ENCODE assay signal across 18 mouse cellular contexts in genomic region chr15:10868115-10868514, GRCm38 (mm10).
DNase-seq lines count a peak whose midpoint lies in the region; ATAC-seq and TF ChIP-seq lines count a peak whose summit lies in the region.
"Had no signal": no experiment of that assay in that cellular context is flagged by ENCODE, and none has a peak within 500 bp of the region (broad histone marks: within the 10 kb centered on the region; RNA-seq: fewer than 3 reads in every experiment).

No protein-coding gene starts in this region.

- no peak overlapping the region for H3K4me2 ChIP-seq in intestine, embryonic 15.5 days (replicated peaks)
- H3K4me2 ChIP-seq in intestine, postnatal 0 days (replicated peaks; ENCODE audit: low read depth) = no peak overlapping the region
- H3K4me2 ChIP-seq in stomach, embryonic 15.5 days = no peak overlapping the region
- H3K4me2 ChIP-seq in stomach, postnatal 0 days (replicated peaks; ENCODE audit: low read depth) = no peak overlapping the region
- no peak overlapping the region for H3K4me2 ChIP-seq in intestine, embryonic 16.5 days (ENCODE audit: low read depth, low read length)
- H3K4me2 ChIP-seq: hindbrain, embryonic 13.5 days; liver, embryonic 15.5 days; midbrain, embryonic 15.5 days had no signal

- no peaks in the 10 kb centered on the region for H3K36me3 ChIP-seq in intestine, embryonic 15.5 days
- H3K36me3 ChIP-seq in intestine, postnatal 0 days (ENCODE audit: control insufficient read depth, insufficient read depth) = no peaks in the 10 kb centered on the region
- H3K36me3 ChIP-seq in stomach, embryonic 15.5 days = no peaks in the 10 kb centered on the region
- no peaks in the 10 kb centered on the region for H3K36me3 ChIP-seq in stomach, postnatal 0 days (ENCODE audit: control insufficient read depth, insufficient read depth, low read length)
- H3K36me3 ChIP-seq in intestine, embryonic 16.5 days (ENCODE audit: control insufficient read depth, insufficient read depth, low read length) = no peaks in the 10 kb centered on the region
- no peaks in the 10 kb centered on the region for H3K36me3 ChIP-seq in kidney, adult 2 months (ENCODE audit: control insufficient read depth, insufficient read depth, low read length)
- H3K36me3 ChIP-seq: heart, embryonic 10.5 days; hindbrain, embryonic 13.5 days; liver, embryonic 15.5 days; midbrain, embryonic 15.5 days had no signal

- TF ChIP-seq CTCF in intestine, postnatal 0 days (IDR thresholded peaks at IDR 0.05; ENCODE audit: low read depth) = no peak
- TF ChIP-seq CTCF in stomach, postnatal 0 days (IDR thresholded peaks at IDR 0.05; ENCODE audit: low read depth) = no peak
- no peak for TF ChIP-seq CTCF in kidney, adult 2 months (conservative IDR thresholded peaks at IDR 0.05; ENCODE audit: insufficient read depth, insufficient read length, low read depth, low read length)

- no peak for TF ChIP-seq POLR2A in kidney, adult 2 months (IDR thresholded peaks at IDR 0.05; ENCODE audit: low read depth, low read length)

- H3K9ac ChIP-seq in intestine, embryonic 15.5 days = no peak overlapping the region
- no peak overlapping the region for H3K9ac ChIP-seq in intestine, postnatal 0 days (ENCODE audit: low read depth, low read length)
- no peak overlapping the region for H3K9ac ChIP-seq in stomach, embryonic 15.5 days
- no peak overlapping the region for H3K9ac ChIP-seq in stomach, postnatal 0 days (ENCODE audit: low read length)
- H3K9ac ChIP-seq in intestine, embryonic 16.5 days (ENCODE audit: low read depth, low read length) = no peak overlapping the region
- H3K9ac ChIP-seq: hindbrain, embryonic 13.5 days; liver, embryonic 15.5 days; midbrain, embryonic 15.5 days had no signal

- no peak for DNase-seq in stomach, postnatal 0 days (ENCODE audit: low spot score)
- DNase-seq in kidney, adult 2 months = no peak
- DNase-seq in heart, adult 9 months (ENCODE audit: low spot score in 2 of 2) = no peak
- DNase-seq: cerebellum, adult 2 months; gastrocnemius, postnatal 36 days; layer of hippocampus, adult 9-11 months; thymus, postnatal 25 days had no signal

- peak; percentile 2; the same call in 1 of the 2 replicates for ATAC-seq in intestine, embryonic 15.5 days
- no peak for ATAC-seq in intestine, postnatal 0 days
- 0 out of 2 replicates have a peak, but pooled peaks have one; percentile 14 for ATAC-seq in stomach, embryonic 15.5 days (ENCODE audit: insufficient read depth, low FRiP score, low read depth)
- no peak for ATAC-seq in stomach, postnatal 0 days (ENCODE audit: low FRiP score, low TSS enrichment)
- peak; percentile 6; the same call in 1 of the 2 replicates for ATAC-seq in intestine, embryonic 16.5 days
- ATAC-seq: lung, postnatal 0 days had no signal

- H3K27me3 ChIP-seq in intestine, embryonic 15.5 days (replicated peaks) = no peaks in the 10 kb centered on the region
- H3K27me3 ChIP-seq in intestine, postnatal 0 days (replicated peaks; ENCODE audit: control insufficient read depth, insufficient read depth, low read length) = no peaks in the 10 kb centered on the region
- no peaks in the 10 kb centered on the region for H3K27me3 ChIP-seq in stomach, embryonic 15.5 days (replicated peaks)
- no peaks in the 10 kb centered on the region for H3K27me3 ChIP-seq in stomach, postnatal 0 days (ENCODE audit: control insufficient read depth, insufficient read depth, low read length)
- H3K27me3 ChIP-seq in intestine, embryonic 16.5 days (replicated peaks; ENCODE audit: control insufficient read depth, insufficient read depth, low read length) = no peaks in the 10 kb centered on the region
- no peaks in the 10 kb centered on the region for H3K27me3 ChIP-seq in kidney, adult 2 months (replicated peaks; ENCODE audit: control insufficient read depth, insufficient read depth, low read length)
- H3K27me3 ChIP-seq: hindbrain, embryonic 13.5 days; liver, embryonic 15.5 days; midbrain, embryonic 15.5 days had no signal

- H3K27ac ChIP-seq in intestine, embryonic 15.5 days = no peak overlapping the region
- H3K27ac ChIP-seq in intestine, postnatal 0 days (ENCODE audit: low read depth, low read length) = no peak overlapping the region
- no peak overlapping the region for H3K27ac ChIP-seq in stomach, embryonic 15.5 days
- no peak overlapping the region; the same call in 1 of the 2 replicates for H3K27ac ChIP-seq in stomach, postnatal 0 days (replicated peaks)
- no peak overlapping the region for H3K27ac ChIP-seq in intestine, embryonic 16.5 days (ENCODE audit: low read length)
- H3K27ac ChIP-seq in kidney, adult 2 months (ENCODE audit: insufficient read depth, low read depth, low read length) = no peak overlapping the region
- H3K27ac ChIP-seq: heart, embryonic 10.5 days; hindbrain, embryonic 13.5 days; liver, embryonic 15.5 days; midbrain, embryonic 15.5 days had no signal

- 81% methylated on average over 7 of the region's 7 CpGs for WGBS in intestine, embryonic 15.5 days
- 79% methylated on average over 7 of the region's 7 CpGs for WGBS in intestine, postnatal 0 days
- WGBS in stomach, embryonic 15.5 days = 78% methylated on average over 7 of the region's 7 CpGs
- 57% methylated on average over 7 of the region's 7 CpGs for WGBS in stomach, postnatal 0 days
- 79% methylated on average over 7 of the region's 7 CpGs for WGBS in intestine, embryonic 16.5 days
- WGBS in kidney, adult 2 months = 79% methylated on average over 7 of the region's 7 CpGs

- TF ChIP-seq EP300 in stomach, postnatal 0 days (optimal IDR thresholded peaks at IDR 0.05) = no peak

- H3K9me3 ChIP-seq in intestine, embryonic 15.5 days = no peaks in the 10 kb centered on the region
- no peaks in the 10 kb centered on the region for H3K9me3 ChIP-seq in intestine, postnatal 0 days (ENCODE audit: control insufficient read depth)
- H3K9me3 ChIP-seq in stomach, embryonic 15.5 days = no peaks in the 10 kb centered on the region
- no peaks in the 10 kb centered on the region for H3K9me3 ChIP-seq in stomach, postnatal 0 days (ENCODE audit: control insufficient read depth, low read length)
- no peaks in the 10 kb centered on the region for H3K9me3 ChIP-seq in intestine, embryonic 16.5 days (ENCODE audit: control insufficient read depth, low read length)
- H3K9me3 ChIP-seq: heart, embryonic 10.5 days; hindbrain, embryonic 13.5 days; liver, embryonic 15.5 days; megakaryocyte, embryonic 14.5 days; midbrain, embryonic 15.5 days had no signal

- no peak overlapping the region for H3K4me3 ChIP-seq in intestine, embryonic 15.5 days (replicated peaks)
- no peak overlapping the region for H3K4me3 ChIP-seq in intestine, postnatal 0 days (ENCODE audit: low read depth, low read length)
- no peak overlapping the region for H3K4me3 ChIP-seq in stomach, embryonic 15.5 days (replicated peaks)
- H3K4me3 ChIP-seq in stomach, postnatal 0 days (ENCODE audit: low read depth, low read length) = no peak overlapping the region
- no peak overlapping the region for H3K4me3 ChIP-seq in intestine, embryonic 16.5 days (ENCODE audit: low read length)
- no peak overlapping the region for H3K4me3 ChIP-seq in kidney, adult 2 months (ENCODE audit: insufficient read depth, low read depth, low read length)
- H3K4me3 ChIP-seq: erythroblast, embryonic 14.5 days; heart, embryonic 10.5 days; hindbrain, embryonic 13.5 days; liver, embryonic 15.5 days; megakaryocyte, embryonic 14.5 days; midbrain, embryonic 15.5 days had no signal

- H3K4me1 ChIP-seq in intestine, embryonic 15.5 days (replicated peaks) = no peaks in the 10 kb centered on the region
- H3K4me1 ChIP-seq in intestine, postnatal 0 days (replicated peaks; ENCODE audit: control insufficient read depth, insufficient read depth, low read length) = no peaks in the 10 kb centered on the region; the same call in 1 of the 2 replicates
- H3K4me1 ChIP-seq in stomach, embryonic 15.5 days = no peaks in the 10 kb centered on the region
- H3K4me1 ChIP-seq in stomach, postnatal 0 days (replicated peaks; ENCODE audit: control insufficient read depth, insufficient read depth) = peaks cover 5% of the 10 kb centered on the region
- H3K4me1 ChIP-seq in intestine, embryonic 16.5 days (ENCODE audit: control insufficient read depth, insufficient read depth, low read length) = no peaks in the 10 kb centered on the region; the same call in 1 of the 2 replicates
- peaks cover 2% of the 10 kb centered on the region; the same call in 1 of the 2 replicates for H3K4me1 ChIP-seq in kidney, adult 2 months (ENCODE audit: control insufficient read depth, insufficient read depth, low read length)
- H3K4me1 ChIP-seq: hindbrain, embryonic 13.5 days; midbrain, embryonic 15.5 days had no signal

Comparison
In these comparisons a context has a peak if more than half of its experiments do, and no peak if none do; other contexts are left out.
1. ATAC-seq: peak in intestine, embryonic 15.5 days (single experiment), stomach, embryonic 15.5 days (single experiment) and intestine, embryonic 16.5 days (single experiment); none in intestine, postnatal 0 days (single experiment) and stomach, postnatal 0 days (single experiment).